Mouse (Mus musculus): ENCODE results near the gene S1pr4.

- no peak for TF ChIP-seq POLR2A (IDR thresholded peaks at IDR 0.05; ENCODE audit: control insufficient read depth, low read depth, low read length)
- no peak for TF ChIP-seq CTCF (IDR thresholded peaks at IDR 0.05; ENCODE audit: control insufficient read depth, insufficient read depth, insufficient replicate concordance, low read depth, low read length)
Observed at GRCm38 (mm10) chr10:81497401-81498270, 2.3 kb downstream of the S1pr4 start.
